Mouse (Mus musculus) activated CD4-positive, CD25-positive, alpha-beta regulatory T cell, adult 9 weeks (primary cell): ENCODE data around the gene Aurka. TPM values are rescaled to one million over a fixed set of nuclear protein-coding genes. Genes with fewer than 3 reads are reported as not detected.

Source experiments
- polyA plus RNA-seq: library from polyadenylated mRNA; unstranded; fragments of 100-300 nt; shearing (Covaris generic); gene quantifications from one replicate; pipeline ENCODE4 v1.2.1, GENCODE M21; 2017

Gene Aurka
- polyA plus RNA-seq: 8.1 TPM

GRCm38 (mm10) chr2:172370411-172371223 is at the start of gene Aurka, which contains the start of gene Cstf1:
Gene Aurka (minus strand): TSS chr2:172370535.
Gene Cstf1 (plus strand): TSS chr2:172370681.

GRCm38 (mm10) chr2:172393391-172394051 is 23.2 kb upstream of the Aurka start, which contains the start of gene Cass4:
Gene Cass4 (plus strand): TSS chr2:172393794.

GRCm38 (mm10) chr2:172345258-172345738 is 25.0 kb downstream of the Aurka start, which contains the start of gene Fam210b:
Gene Fam210b (plus strand): TSS chr2:172345565.

Other genes starting within 250 kb of the Aurka start
- not detected for gene Mc3r, start 122.0 kb downstream of the Aurka start, polyA plus RNA-seq
- 19.9 TPM for gene Fam210b, start 25.0 kb downstream of the Aurka start, polyA plus RNA-seq
- 38.7 TPM for gene Cstf1, start 146 bp upstream of the Aurka start, polyA plus RNA-seq
- 5.6 TPM for gene Cass4, start 23.3 kb upstream of the Aurka start, polyA plus RNA-seq
- 154 TPM for gene Rtf2, start 70.0 kb upstream of the Aurka start, polyA plus RNA-seq
- 6.1 TPM for gene Gcnt7, start 88.1 kb upstream of the Aurka start, polyA plus RNA-seq
- gene Fam209, start 102.0 kb upstream of the Aurka start, polyA plus RNA-seq: 0.82 TPM
- not detected for gene Tfap2c, start 179.1 kb upstream of the Aurka start, polyA plus RNA-seq